ENCODE assay signal across 13 mouse cellular contexts in the genomic region with DNA sequence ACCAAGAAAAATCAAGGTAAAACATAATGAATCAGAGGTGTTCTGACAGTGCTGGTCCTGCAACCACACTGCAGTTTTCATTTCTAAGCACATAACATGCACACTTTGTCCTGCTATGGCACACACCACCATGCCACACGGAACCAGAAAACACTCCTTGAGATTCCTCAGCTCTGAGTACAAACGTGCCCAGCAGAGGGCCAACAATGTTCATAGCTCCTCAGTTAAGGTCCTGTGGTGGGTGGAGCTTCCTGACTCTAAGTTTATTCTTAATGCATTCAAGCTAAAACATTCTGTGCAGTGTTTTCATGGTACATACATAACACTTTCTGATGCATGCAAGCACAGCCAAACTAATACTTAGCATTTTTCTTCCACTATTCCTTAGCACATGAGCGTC.
DNase-seq lines count a peak whose midpoint lies in the region; ATAC-seq lines count a peak whose summit lies in the region.
"Had no signal": no experiment of that assay in that cellular context is flagged by ENCODE, and none has a peak within 500 bp of the region (broad histone marks: within the 10 kb centered on the region; RNA-seq: fewer than 3 reads in every experiment).

No protein-coding gene starts in this region.

- ATAC-seq in CD4-positive, CD25-positive, alpha-beta regulatory T cell, adult 4 months: no peak
- peak; percentile 46 to 72; a peak in 2 of 4 replicates for ATAC-seq in hematopoietic stem cell, adult 5-6 weeks (replicated peaks in 1 of 2; ENCODE audit: insufficient read depth in 1 of 2, low FRiP score in 2 of 2, low TSS enrichment in 1 of 2, low read depth in 1 of 2, poor library complexity in 2 of 2, severe bottlenecking in 2 of 2)
- ATAC-seq in neutrophil, adult 5-6 weeks (ENCODE audit: extremely low read depth, insufficient number of reproducible peaks, low FRiP score, poor library complexity, severe bottlenecking): peak; percentile 26; the same call in 1 of the 2 replicates
- ATAC-seq in cerebellum, adult (ENCODE audit: insufficient number of reproducible peaks, low FRiP score, low TSS enrichment): no peak
- ATAC-seq: liver, embryonic 12.5 days had no signal

- DNase-seq in CD4-positive, CD25-positive, alpha-beta regulatory T cell, adult 2 months (ENCODE audit: low read depth, low spot score): peak; percentile 34
- peak; percentile 20 to 36 for DNase-seq in lung, adult 18-20 months
- no peak for DNase-seq in lung, postnatal 4 days
- no peak for DNase-seq in urinary bladder, adult 2 months (ENCODE audit: low spot score)
- DNase-seq: adrenal gland, adult 8-10 months; cerebellum, postnatal 36 days; heart, adult 18-20 months; kidney, adult 2 months had no signal

Comparison
In these comparisons a context has a peak if more than half of its experiments do, and no peak if none do; other contexts are left out.
1. DNase-seq: peak in CD4-positive, CD25-positive, alpha-beta regulatory T cell, adult 2 months (single experiment) and lung, adult 18-20 months (2 of 2); none in lung, postnatal 4 days (0 of 2) and urinary bladder, adult 2 months (single experiment).
2. ATAC-seq: peak in hematopoietic stem cell, adult 5-6 weeks (2 of 2) and neutrophil, adult 5-6 weeks (single experiment); none in CD4-positive, CD25-positive, alpha-beta regulatory T cell, adult 4 months (single experiment) and cerebellum, adult (single experiment).